Mouse (Mus musculus): ENCODE measurements around the gene S1pr5.
"Not testable (repeated sequence)": the region's sequence is repeated elsewhere in the genome, so short reads cannot be mapped to it uniquely, and the experiment has no call there.

Gene S1pr5

GRCm38 (mm10) chr9:21266889-21267288 is 18.6 kb upstream of the S1pr5 start:
- in situ Hi-C loops (cut with MboI), result no loop called here

- in situ Hi-C loops (cut with MboI), result no loop called here
Measured at GRCm38 (mm10) chr9:21265611-21266010, 17.4 kb upstream of the S1pr5 start.

- in situ Hi-C loops (cut with MboI), result no loop called here
Measured at GRCm38 (mm10) chr9:21265000-21265561, 16.8 kb upstream of the S1pr5 start, which contains the start of gene Atg4d. Gene Atg4d (plus strand): TSS chr9:21265293.

- in situ Hi-C loops (cut with MboI), result no loop called here
Measured at GRCm38 (mm10) chr9:21264272-21264999, 16.2 kb upstream of the S1pr5 start.

- in situ Hi-C loops (cut with MboI), result no loop called here
Measured at GRCm38 (mm10) chr9:21261831-21262230, 13.6 kb upstream of the S1pr5 start.

- in situ Hi-C loops (cut with MboI), result no loop called here
Measured at GRCm38 (mm10) chr9:21260491-21261040, 12.3 kb upstream of the S1pr5 start.

- in situ Hi-C loops (cut with MboI), result not testable (repeated sequence)
Measured at GRCm38 (mm10) chr9:21256349-21256748, 8.1 kb upstream of the S1pr5 start.

- in situ Hi-C loops (cut with MboI), result no loop called here
Measured at GRCm38 (mm10) chr9:21254690-21255089, 6.4 kb upstream of the S1pr5 start.

GRCm38 (mm10) chr9:21251116-21251735 is 3.0 kb upstream of the S1pr5 start:
- in situ Hi-C loops (cut with MboI), result no loop called here

- in situ Hi-C loops (cut with MboI), result no loop called here
Measured at GRCm38 (mm10) chr9:21250509-21250908, 2.3 kb upstream of the S1pr5 start.

- in situ Hi-C loops (cut with MboI), result no loop called here
Measured at GRCm38 (mm10) chr9:21249629-21250508, 1.6 kb upstream of the S1pr5 start.

GRCm38 (mm10) chr9:21246342-21246741 is 1.9 kb downstream of the S1pr5 start:
- in situ Hi-C loops (cut with MboI), result no loop called here

GRCm38 (mm10) chr9:21245113-21245487 is 3.1 kb downstream of the S1pr5 start:
- in situ Hi-C loops (cut with MboI), result no loop called here

GRCm38 (mm10) chr9:21244428-21245112 is 3.7 kb downstream of the S1pr5 start:
- in situ Hi-C loops (cut with MboI), result no loop called here

GRCm38 (mm10) chr9:21243826-21244427 is 4.3 kb downstream of the S1pr5 start:
- in situ Hi-C loops (cut with MboI), result no loop called here

GRCm38 (mm10) chr9:21241343-21241742 is 6.9 kb downstream of the S1pr5 start:
- in situ Hi-C loops (cut with MboI), result no loop called here

- in situ Hi-C loops (cut with MboI), result no loop called here
Measured at GRCm38 (mm10) chr9:21239465-21239848, 8.8 kb downstream of the S1pr5 start.

- in situ Hi-C loops (cut with MboI), result no loop called here
Measured at GRCm38 (mm10) chr9:21238733-21239464, 9.3 kb downstream of the S1pr5 start, which contains the start of gene Keap1. Gene Keap1 (minus strand): TSS chr9:21239361.

- in situ Hi-C loops (cut with MboI), result no loop called here
Measured at GRCm38 (mm10) chr9:21238004-21238732, 10.1 kb downstream of the S1pr5 start.

Data from mature B cell (primary cell).